In genomic region chr19:15983739-15984344, GRCm38 (mm10) we compare ENCODE assay signal across 8 mouse cellular contexts. TPM values are rescaled to one million over a fixed set of nuclear protein-coding genes. Genes with fewer than 3 reads are reported as not detected.
DNase-seq lines count a peak whose midpoint lies in the region; ATAC-seq and TF ChIP-seq lines count a peak whose summit lies in the region.

No protein-coding gene starts in this region.

- 54% methylated on average over 15 of the region's 15 CpGs for WGBS in kidney, embryonic 14.5 days
- 52% methylated on average over 15 of the region's 15 CpGs for WGBS in hindbrain, embryonic 12.5 days
- 51% methylated on average over 15 of the region's 15 CpGs for WGBS in midbrain, embryonic 14.5 days

- H3K27me3 ChIP-seq in kidney, embryonic 14.5 days (ENCODE audit: control insufficient read depth, insufficient read depth, low read length) = no peaks in the 10 kb centered on the region
- no peaks in the 10 kb centered on the region for H3K27me3 ChIP-seq in hindbrain, embryonic 12.5 days
- no peaks in the 10 kb centered on the region for H3K27me3 ChIP-seq in midbrain, embryonic 14.5 days (ENCODE audit: control insufficient read depth, insufficient read depth, low read length)

- peaks cover 10% of the 10 kb centered on the region; the same call in 1 of the 2 replicates for H3K36me3 ChIP-seq in kidney, embryonic 14.5 days (ENCODE audit: control insufficient read depth, insufficient read depth, low read length)
- peaks cover 8% of the 10 kb centered on the region for H3K36me3 ChIP-seq in hindbrain, embryonic 12.5 days
- H3K36me3 ChIP-seq in midbrain, embryonic 14.5 days (ENCODE audit: control insufficient read depth, insufficient read depth, low read length) = peaks cover 3% of the 10 kb centered on the region; the same call in 1 of the 2 replicates

- H3K27ac ChIP-seq in kidney, embryonic 14.5 days (ENCODE audit: low read depth, low read length) = peak overlapping the region; percentile 81; the same call in 1 of the 2 replicates
- no peak overlapping the region for H3K27ac ChIP-seq in bone marrow macrophage, adult 2 months (ENCODE audit: insufficient read depth, low read depth, low read length)
- H3K27ac ChIP-seq in hindbrain, embryonic 12.5 days = peak overlapping the region; percentile 94
- peak overlapping the region; percentile 95; the same call in 1 of the 2 replicates for H3K27ac ChIP-seq in midbrain, embryonic 14.5 days (replicated peaks; ENCODE audit: low read depth, low read length)

- peak overlapping the region; percentile 89; the same call in 1 of the 2 replicates for H3K9ac ChIP-seq in kidney, embryonic 14.5 days (ENCODE audit: low read depth, low read length)
- H3K9ac ChIP-seq in hindbrain, embryonic 12.5 days = peak overlapping the region; percentile 89
- peak overlapping the region; percentile 91 for H3K9ac ChIP-seq in midbrain, embryonic 14.5 days (replicated peaks; ENCODE audit: low read length)

- no peak for TF ChIP-seq CTCF in bone marrow macrophage, adult 2 months (IDR thresholded peaks at IDR 0.05; ENCODE audit: low read depth, low read length)

- H3K4me2 ChIP-seq in kidney, embryonic 14.5 days (replicated peaks; ENCODE audit: low read depth, low read length) = peak overlapping the region; percentile 73
- peak overlapping the region; percentile 63 for H3K4me2 ChIP-seq in hindbrain, embryonic 12.5 days (replicated peaks)
- peak overlapping the region; percentile 75 for H3K4me2 ChIP-seq in midbrain, embryonic 14.5 days (ENCODE audit: low read length)

- H3K4me1 ChIP-seq in kidney, embryonic 14.5 days (ENCODE audit: control insufficient read depth, insufficient read depth, low read length) = peaks cover 6% of the 10 kb centered on the region; the same call in 1 of the 2 replicates
- H3K4me1 ChIP-seq in bone marrow macrophage, adult 2 months (ENCODE audit: control insufficient read depth, insufficient read depth, low read length) = peaks cover 18% of the 10 kb centered on the region
- H3K4me1 ChIP-seq in hindbrain, embryonic 12.5 days = peaks cover 21% of the 10 kb centered on the region
- peaks cover 21% of the 10 kb centered on the region for H3K4me1 ChIP-seq in midbrain, embryonic 14.5 days (ENCODE audit: control insufficient read depth, insufficient read depth, low read length)

- no peaks in the 10 kb centered on the region for H3K9me3 ChIP-seq in kidney, embryonic 14.5 days (ENCODE audit: control insufficient read depth, low read length)
- no peaks in the 10 kb centered on the region for H3K9me3 ChIP-seq in hindbrain, embryonic 12.5 days (replicated peaks)
- no peaks in the 10 kb centered on the region for H3K9me3 ChIP-seq in midbrain, embryonic 14.5 days (ENCODE audit: control insufficient read depth, low read length)

- no peak for ATAC-seq in kidney, embryonic 14.5 days (ENCODE audit: low FRiP score, low TSS enrichment)
- no peak for ATAC-seq in hindbrain, embryonic 12.5 days (ENCODE audit: low FRiP score)
- ATAC-seq in midbrain, embryonic 14.5 days (ENCODE audit: low FRiP score, low TSS enrichment) = no peak

- no peak for TF ChIP-seq POLR2A in bone marrow macrophage, adult 2 months (IDR thresholded peaks at IDR 0.05; ENCODE audit: borderline replicate concordance, low read depth, low read length)

- no peak for DNase-seq in kidney, adult 8-10 months
- peak; percentile 49 for DNase-seq in midbrain, embryonic 14.5 days
- DNase-seq in adrenal gland, adult 18-20 months (ENCODE audit: low spot score in 2 of 2) = no peak
- no peak for DNase-seq in gastrocnemius, adult 18-20 months (ENCODE audit: low spot score)
- DNase-seq in cerebellum, adult 18-20 months = no peak

- H3K4me3 ChIP-seq in kidney, embryonic 14.5 days (ENCODE audit: low read length) = peak overlapping the region; percentile 86
- H3K4me3 ChIP-seq in bone marrow macrophage, adult 2 months (ENCODE audit: insufficient read depth, low read length) = peak overlapping the region; percentile 85
- H3K4me3 ChIP-seq in hindbrain, embryonic 12.5 days = peak overlapping the region; percentile 81
- H3K4me3 ChIP-seq in midbrain, embryonic 14.5 days (replicated peaks; ENCODE audit: low read depth, low read length) = peak overlapping the region; percentile 80

RNA-seq across cellular contexts. Expression of gene Cep78, which starts 0.9 kb away (rescaled TPM):
- 20.2 and 36.0 TPM in 2 replicates for polyA plus RNA-seq in kidney, embryonic 14.5 days (2014; fragmentation: Nextera tagmentation; extraction: Ambion mirVana)
- 9.2 and 11.2 TPM in 2 replicates for polyA plus RNA-seq in bone marrow macrophage, adult 2 months (2012; ENCODE audit: insufficient read depth, insufficient read length, missing spikeins)
- polyA plus RNA-seq in hindbrain, embryonic 12.5 days (2016; fragmentation: Nextera tagmentation; extraction: Ambion mirVana) = 51.0 and 52.9 TPM in 2 replicates
- 27.6 and 38.0 TPM in 2 replicates for polyA plus RNA-seq in midbrain, embryonic 14.5 days (2014; fragmentation: Nextera tagmentation; extraction: Ambion mirVana)
- 1 to 10 TPM; 5.4 to 6.8 TPM for total RNA-seq in adrenal gland, adult 18-20 months (2021)
- total RNA-seq in gastrocnemius, adult 18-20 months (2021) = 1 to 10 TPM; 2.5 to 2.6 TPM

RNA-seq across cellular contexts. Expression of gene Psat1, which starts 36.7 kb away (rescaled TPM):
- polyA plus RNA-seq in kidney, embryonic 14.5 days (2014; fragmentation: Nextera tagmentation; extraction: Ambion mirVana) = 88.6 and 116 TPM in 2 replicates
- 10.1 and 12.9 TPM in 2 replicates for polyA plus RNA-seq in bone marrow macrophage, adult 2 months (2012; ENCODE audit: insufficient read depth, insufficient read length, missing spikeins)
- 96.0 and 98.2 TPM in 2 replicates for polyA plus RNA-seq in hindbrain, embryonic 12.5 days (2016; fragmentation: Nextera tagmentation; extraction: Ambion mirVana)
- polyA plus RNA-seq in midbrain, embryonic 14.5 days (2014; fragmentation: Nextera tagmentation; extraction: Ambion mirVana) = 104 and 137 TPM in 2 replicates
- 100 to 1,000 TPM in 1 of 2 experiments, 10 to 100 TPM in 1; 39.0 to 120 TPM for total RNA-seq in adrenal gland, adult 18-20 months (2021)
- total RNA-seq in gastrocnemius, adult 18-20 months (2021) = 1 to 10 TPM in 1 of 2 experiments, under 1 TPM in 1; 0.94 to 1.4 TPM
